Mouse (Mus musculus): Measurements from ENCODE around the gene Psmg4. TPM values are rescaled to one million over a fixed set of nuclear protein-coding genes. Genes with fewer than 3 reads are reported as not detected.

Gene Psmg4
- 10 to 100 TPM; 26.2 to 26.7 TPM for total RNA-seq (2021)

DNA sequence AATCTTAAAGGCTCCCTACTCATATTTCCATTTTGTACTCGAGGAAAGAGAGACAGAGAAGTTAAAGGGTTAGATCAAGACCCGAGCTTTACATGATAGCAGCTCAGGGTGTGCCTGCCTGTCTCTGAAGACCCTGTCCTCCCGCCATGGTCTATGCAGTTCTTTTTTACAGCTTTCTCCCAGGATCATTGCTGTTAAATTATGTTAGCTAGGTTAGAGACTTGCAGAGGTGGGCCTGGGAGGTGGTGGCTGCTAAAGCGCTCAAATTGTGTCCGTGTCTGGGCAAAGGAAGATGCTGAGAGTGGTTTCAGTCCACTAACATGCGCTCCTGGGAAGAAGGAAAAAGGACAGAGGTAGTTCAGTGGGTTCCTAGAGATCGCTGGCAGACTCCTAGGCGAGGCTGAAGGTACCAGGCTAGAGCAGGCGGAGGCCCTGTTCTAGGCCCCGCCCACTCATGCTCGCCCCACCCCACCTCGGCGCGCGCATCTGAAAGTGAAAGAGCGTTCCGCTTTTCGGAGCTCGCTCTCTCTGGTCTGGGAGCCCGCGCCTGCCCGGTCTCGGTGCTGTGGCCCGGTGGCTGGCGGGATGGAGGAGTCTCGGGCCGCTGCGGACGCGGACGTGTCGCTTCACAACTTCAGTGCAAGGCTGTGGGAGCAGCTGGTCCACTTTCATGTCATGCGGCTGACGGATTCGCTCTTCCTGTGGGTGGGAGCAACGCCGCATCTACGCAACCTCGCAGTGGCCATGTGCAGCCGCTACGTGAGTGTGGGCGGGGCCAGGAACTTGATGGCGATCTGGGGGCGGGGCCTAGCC lies at the start of gene Psmg4:
Gene Psmg4 (plus strand): TSS at position 474 of the 813 bp plus-strand sequence.
- peak; percentile 86 to 87 for DNase-seq (ENCODE audit: extremely low spot score in 1 of 2, low spot score in 1 of 2)

DNA sequence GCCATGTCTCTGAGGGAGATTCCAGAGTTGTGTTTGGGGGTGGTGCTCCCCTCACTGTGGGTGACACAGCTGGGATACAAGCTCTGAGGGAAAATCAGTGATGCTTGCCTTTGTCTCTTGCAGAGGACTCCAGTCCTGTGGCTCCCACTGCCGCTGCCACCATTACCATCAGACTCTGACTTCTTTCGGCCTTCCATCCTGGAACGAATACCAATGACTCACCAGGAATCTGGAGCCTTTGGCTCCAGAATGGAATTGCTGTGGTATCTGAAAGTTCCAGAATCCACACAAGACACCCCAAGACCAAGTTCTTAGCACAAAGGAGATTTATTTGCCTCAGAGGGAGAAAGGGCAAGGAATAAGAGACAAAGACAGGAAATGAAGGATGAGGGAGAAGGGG lies 49.7 kb upstream of the Psmg4 start:
- no peak for DNase-seq (ENCODE audit: extremely low spot score in 1 of 2, low spot score in 1 of 2)

DNA sequence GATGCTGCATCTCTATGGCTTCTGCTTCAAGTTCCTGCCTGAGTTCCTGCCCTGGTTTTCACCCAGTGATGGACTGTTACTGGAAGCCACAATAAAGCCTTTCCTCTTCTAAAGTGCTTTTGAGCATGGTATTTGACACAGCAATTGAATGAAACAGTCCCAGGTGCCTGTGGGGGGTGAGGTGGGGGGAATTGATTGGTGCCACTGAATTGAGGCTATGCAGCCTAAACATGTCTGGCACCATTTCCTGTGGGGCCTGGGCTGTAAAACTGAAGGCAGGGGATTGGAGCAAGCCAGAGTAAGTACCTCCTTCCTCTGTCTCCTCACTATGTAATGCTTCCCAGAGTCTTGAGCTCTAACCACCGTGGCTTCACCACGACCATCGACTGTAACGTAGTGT lies 48.1 kb upstream of the Psmg4 start:
- DNase-seq (ENCODE audit: extremely low spot score in 1 of 2, low spot score in 1 of 2) = no peak

DNA sequence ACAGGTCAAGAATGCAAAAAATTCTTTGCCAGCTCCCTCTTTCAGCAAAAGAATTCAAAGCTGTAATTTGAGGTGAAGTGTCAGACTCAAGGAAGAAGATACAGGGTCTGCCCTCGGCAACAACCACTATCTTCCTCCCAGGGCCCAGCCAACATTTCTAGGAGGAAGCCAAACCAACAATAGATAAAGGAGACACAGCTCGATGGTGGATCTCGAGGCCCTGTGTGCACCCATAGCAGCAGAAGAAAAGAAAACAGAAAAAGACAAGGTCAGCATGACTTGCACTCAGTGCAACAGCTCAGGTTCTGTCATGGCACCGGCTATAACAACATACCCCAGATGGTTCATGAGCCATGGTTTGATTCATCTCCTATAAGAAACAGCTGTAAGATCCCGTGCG lies 46.3 kb upstream of the Psmg4 start:
- no peak for DNase-seq (ENCODE audit: extremely low spot score in 1 of 2, low spot score in 1 of 2)

DNA sequence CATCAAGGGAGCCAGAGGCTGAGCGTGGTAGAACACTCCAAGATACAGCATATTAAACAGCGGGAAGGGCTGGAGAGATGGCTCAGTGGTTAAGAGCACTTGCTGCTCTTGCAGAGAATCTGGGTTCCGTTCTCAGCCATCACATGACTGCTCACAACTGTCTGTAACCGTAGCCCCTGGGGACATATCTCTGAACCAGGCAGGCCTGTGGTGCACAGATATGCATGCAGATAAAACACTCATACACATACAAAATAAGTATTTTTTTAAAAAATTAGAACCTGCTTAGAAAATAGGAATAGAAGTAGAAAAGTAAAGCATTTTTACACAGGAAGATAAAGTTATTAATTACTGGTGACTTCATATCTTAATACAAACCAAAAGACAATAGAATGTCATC lies 43.9 kb upstream of the Psmg4 start:
- DNase-seq (ENCODE audit: extremely low spot score in 1 of 2, low spot score in 1 of 2) = no peak

DNA sequence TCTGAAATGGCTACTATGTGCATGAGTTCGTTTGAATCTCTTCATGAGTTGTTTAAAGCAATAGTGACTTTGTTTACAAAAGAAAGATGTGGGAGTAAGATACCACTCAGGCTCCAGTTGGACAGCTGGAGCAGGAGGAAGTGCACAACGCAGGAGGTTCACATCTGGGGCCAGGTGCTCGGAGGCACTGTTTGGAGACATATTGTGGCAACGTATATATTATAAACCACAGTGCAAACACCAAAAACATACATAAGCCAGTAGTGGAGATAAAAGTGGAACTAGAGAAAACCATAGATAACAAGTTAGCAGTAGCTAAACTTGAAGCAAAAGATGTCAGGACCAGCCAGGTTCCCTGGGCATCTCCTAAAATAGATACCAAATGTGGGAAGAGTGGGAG lies 43.4 kb upstream of the Psmg4 start:
- no peak for DNase-seq (ENCODE audit: extremely low spot score in 1 of 2, low spot score in 1 of 2)

DNA sequence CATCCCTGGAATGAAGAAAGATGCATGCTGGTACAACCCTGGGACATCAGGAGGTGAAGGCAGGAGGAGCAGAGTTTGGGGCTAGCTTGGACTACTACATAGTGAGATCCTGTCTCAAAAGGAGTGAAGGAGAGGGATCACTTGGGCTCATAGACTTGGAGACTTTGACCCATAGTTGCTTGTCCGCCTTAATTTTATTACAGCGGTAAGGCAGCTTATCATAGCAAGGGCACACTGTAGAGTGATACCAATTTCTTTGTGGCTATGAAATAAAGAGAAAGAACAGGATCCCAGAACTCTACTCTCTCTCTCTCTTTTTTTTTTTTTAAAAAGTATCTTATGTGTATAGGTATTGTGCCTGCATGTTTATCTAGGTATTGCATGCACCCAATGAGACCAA lies 42.2 kb upstream of the Psmg4 start:
- no peak for DNase-seq (ENCODE audit: extremely low spot score in 1 of 2, low spot score in 1 of 2)

DNA sequence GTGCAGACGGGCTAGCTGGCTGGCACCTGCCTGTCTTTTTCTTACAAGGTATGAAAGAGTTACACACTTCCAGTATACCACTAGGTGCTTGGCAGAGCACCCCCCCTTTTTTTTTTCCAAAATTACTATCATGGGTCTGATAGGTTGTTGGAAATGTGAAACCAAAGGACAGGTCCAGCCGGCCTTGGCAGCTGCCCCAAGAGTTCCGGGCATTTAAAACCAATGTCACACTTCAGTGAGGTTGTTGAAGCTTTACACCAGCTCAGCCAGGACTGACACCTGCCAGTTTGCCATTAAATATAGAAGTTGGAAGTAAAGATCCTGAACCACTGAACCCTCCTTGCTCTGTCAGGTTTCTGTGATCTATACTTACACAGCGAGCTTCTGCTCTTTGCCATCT lies 37.1 kb upstream of the Psmg4 start:
- DNase-seq (ENCODE audit: extremely low spot score in 1 of 2, low spot score in 1 of 2) = no peak

DNA sequence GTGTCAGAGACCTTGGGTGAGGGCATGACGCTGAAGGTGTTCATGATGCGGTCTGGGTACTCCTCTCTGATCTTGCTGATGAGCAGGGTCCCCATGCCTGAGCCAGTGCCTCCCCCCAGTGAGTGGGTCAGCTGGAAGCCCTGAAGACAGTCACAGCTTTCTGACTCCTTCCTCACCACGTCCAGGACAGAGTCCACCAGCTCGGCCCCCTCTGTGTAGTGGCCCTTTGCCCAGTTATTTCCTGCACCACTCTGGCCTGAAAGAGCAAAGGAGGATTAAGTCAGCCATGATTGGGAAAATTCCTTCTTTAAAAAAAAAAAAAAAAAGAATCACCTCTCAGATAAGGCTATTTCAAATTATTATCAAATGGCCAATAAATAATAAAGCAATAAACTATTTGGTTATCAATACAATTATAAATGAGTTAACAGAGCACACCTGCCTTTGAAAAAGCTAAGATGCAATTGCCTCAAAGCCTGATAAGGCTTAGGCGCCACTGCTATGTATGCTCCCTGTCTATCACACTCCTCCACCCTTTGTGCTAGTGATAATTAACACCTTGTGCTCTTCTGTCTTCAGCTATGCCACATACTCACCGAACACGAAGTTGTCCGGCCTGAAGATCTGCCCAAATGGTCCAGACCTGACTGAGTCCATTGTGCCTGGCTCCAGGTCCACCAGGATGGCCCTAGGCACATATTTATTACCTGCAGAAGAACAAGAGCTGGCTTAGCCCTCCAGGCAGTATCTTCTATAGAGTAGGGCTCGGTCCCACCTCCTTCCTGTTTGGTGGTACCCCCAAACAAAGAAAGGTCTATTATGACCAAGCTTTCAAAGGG lies 34.3 kb upstream of the Psmg4 start:
- no peak for DNase-seq (ENCODE audit: extremely low spot score in 1 of 2, low spot score in 1 of 2)

DNA sequence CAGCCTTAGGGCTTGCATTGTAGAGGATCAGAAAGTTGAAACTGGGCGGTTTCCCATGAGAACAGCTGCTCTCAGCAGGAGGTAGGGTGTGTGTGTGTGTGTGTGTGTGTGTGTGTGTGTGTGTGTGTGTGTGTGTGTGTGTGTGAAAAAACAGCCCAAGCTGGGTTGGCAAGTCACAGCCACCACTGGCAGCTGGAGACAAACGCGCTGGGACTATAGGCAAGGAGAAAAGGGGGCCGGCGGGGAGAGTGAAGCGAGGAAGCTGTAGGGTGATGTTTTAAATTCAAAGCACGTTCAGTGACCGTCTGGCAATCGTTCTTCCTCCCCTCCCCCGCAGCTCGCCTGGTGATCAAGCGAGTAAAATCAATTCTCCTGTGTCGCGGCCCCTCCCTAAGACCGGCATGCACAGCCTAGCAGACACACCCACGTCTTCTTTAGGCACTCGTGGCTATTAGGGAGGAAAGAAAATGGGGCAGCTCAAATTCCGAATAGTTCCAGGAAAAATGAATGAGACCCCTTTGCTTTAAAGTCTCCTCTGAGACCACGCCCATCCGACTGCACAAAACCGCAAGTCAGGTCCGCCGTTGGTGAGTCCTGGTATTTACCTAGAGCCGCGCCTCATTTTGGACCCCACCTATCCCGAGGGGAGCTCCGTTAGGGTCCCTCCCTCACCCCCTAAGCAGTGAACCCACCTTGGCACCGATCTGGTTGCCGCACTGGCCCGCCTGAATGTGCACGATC lies 33.1 kb upstream of the Psmg4 start:
- peak; percentile 63 to 66 for DNase-seq (ENCODE audit: extremely low spot score in 1 of 2, low spot score in 1 of 2)

DNA sequence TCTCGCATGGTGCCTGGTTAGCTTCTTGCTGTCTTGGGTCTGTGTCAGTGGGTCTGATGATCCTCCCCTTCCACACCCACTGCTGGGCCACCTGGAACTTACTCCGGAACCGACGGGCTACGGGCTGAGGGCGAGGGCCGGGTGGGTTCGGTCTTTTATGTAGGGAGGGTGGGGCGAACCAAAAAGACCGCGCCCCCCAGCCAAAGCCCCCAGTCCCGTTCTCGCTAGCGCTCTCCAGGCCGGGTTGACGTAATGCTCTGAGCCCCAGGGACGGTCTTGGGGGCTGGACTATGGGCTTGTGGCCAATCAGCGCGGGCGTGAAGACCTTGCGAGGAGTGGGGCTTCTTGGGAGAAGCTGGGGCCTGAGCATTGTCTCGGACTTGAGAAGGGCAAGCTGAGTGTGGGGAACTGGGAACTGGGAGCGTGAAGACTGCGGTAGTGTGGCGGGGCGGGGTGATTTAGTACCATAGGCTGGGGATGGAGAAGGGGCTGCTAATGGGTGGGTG lies 32.5 kb upstream of the Psmg4 start, which contains the start of gene Tubb2b:
Gene Tubb2b (minus strand): TSS at position 241 of the 506 bp plus-strand sequence.
- DNase-seq (ENCODE audit: extremely low spot score in 1 of 2, low spot score in 1 of 2) = peak; percentile 58 to 61

DNA sequence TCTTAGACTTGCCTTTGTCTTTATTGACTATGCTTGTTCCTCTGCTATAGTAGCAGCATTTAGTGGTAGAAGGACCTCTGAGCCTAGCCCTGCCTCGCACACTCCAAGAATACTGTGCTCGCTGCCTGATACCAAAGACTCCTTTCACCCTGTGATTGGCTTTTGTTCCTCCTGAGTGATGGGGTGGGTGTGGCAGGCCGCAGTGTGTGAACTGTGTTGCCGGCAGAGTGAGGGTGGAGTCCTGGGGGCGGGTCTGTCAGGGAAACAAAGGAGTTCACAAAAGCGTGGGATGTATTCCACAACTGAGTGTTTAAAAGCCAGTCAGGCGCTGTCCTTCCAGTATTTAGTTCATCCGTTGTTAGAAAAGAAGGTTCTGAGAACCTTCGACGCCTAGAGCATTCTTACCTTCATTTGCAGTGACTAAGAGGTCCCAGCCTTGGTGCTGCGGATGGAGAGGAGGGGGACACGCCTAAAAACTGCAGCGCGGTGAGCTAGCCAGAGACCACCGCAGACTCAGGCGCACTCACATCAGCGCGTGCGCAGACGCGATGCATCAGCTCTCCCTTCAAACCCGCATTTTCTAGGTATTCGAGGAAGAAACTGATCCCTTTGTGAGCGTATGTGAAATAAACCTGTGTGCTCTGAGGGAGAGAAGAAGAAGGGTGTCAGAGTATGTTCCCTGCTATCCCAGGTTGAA lies 31.6 kb upstream of the Psmg4 start:
- DNase-seq (ENCODE audit: extremely low spot score in 1 of 2, low spot score in 1 of 2) = peak in 1 of 2 experiments; percentile 47

DNA sequence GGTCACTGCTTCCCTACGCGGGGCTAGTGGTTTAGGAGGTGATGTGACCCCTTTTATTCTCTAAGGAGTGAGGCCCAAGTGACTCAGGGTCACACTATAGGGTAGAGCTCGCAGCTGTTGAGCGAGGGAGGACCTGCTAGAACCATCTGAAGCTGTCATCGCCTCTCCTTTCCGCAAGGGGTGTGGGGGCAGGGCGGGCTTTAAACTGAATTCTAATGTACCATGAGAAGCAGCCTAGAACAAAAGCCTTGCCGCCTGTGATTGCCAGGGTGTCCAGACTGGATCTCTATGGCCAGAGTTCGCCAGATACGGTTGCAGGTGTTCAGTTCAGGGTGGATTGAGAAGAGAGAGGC lies 31.1 kb upstream of the Psmg4 start:
- DNase-seq (ENCODE audit: extremely low spot score in 1 of 2, low spot score in 1 of 2) = peak in 1 of 2 experiments; percentile 59

DNA sequence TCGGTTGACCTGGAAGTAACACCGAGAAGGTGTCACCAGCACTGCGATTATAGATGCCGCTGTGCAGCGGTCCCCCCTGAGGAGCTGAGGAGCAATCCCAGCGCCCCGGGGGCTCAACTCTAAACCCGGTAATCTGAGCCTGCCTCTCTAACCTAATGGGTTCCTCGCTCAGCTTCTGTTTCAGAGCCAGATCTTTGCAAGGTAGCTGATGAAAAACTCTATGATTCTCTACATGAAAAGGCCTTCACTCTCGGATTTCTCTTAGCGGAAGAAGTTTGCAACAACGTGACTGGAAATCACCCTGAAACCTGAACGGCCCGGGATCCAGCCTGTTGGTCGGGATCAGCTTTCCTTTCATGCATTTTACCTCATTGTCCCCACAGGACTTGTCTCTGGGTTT lies 30.5 kb upstream of the Psmg4 start:
- no peak for DNase-seq (ENCODE audit: extremely low spot score in 1 of 2, low spot score in 1 of 2)

DNA sequence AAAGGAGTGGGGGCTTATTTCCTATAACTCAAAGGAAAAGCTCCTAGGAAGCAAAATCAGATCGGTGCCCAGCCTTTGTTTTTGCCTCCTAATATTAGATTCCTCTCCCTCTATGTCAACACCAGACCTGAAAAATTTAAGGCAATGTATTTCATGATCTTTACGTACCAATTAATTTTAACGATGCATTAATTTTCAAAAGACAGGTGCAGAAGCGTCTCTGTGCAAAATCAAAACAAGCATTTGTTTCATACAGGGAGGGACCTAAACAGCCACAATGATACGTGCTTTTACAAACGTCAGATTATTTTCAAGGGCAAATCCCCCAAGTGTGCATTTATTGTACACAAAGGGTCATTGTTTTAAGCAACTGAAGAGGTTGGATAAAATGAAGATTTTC lies 29.9 kb upstream of the Psmg4 start:
- no peak for DNase-seq (ENCODE audit: extremely low spot score in 1 of 2, low spot score in 1 of 2)

DNA sequence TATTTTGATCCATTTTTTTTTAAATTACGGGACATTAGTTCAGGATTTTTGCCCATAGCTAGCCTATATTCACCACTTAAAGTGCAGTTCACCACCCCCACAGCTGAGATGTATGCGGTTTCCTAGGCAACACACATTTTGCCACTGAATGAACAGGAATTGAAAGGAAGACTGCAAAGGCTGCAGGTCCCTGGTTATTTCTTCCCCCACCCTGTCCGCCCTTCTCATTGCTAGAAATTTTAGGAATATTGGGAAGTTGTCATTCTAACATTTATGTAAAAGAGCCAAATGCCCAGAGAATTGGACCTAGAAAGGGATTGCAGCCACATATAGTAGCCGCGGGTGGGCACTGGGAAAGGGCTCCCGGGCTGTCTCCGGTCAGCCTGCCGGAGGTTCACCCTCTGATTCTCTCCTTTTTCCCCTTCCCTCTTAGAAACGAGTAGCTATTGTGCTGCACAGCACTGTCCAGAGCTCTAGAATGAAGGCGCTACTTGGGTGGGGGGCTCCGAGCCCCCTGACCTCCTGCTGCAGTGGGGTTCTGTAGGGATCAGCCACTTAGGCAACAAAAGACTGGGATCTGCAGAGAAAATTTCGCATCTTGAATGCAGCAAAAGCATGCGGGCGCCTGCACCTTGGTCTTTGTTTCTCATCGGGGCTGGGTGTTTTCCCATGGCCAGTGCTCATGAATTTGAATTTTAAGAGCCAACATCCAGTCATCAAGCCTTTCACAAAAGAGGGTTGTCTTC lies 29.3 kb upstream of the Psmg4 start:
- DNase-seq (ENCODE audit: extremely low spot score in 1 of 2, low spot score in 1 of 2) = no peak

DNA sequence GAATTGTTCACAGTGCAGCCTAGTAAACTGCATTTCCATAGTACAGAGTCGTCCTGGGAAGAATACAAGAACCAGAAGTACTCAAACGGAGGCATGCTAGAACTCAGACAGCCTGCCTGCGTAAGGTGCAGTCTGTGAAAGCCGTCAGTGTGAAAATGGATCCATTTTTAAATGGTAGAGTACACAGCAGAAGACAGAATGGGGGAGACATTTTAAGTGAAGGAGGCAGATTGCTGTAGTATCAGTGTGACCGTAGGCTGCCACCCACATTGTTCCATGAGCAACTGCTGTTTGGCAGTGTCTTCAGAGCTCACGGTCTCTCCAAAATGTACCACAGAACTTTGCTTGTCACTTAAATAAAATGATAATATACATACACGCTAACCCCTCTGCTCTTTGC lies 28.5 kb upstream of the Psmg4 start:
- DNase-seq (ENCODE audit: extremely low spot score in 1 of 2, low spot score in 1 of 2) = no peak

DNA sequence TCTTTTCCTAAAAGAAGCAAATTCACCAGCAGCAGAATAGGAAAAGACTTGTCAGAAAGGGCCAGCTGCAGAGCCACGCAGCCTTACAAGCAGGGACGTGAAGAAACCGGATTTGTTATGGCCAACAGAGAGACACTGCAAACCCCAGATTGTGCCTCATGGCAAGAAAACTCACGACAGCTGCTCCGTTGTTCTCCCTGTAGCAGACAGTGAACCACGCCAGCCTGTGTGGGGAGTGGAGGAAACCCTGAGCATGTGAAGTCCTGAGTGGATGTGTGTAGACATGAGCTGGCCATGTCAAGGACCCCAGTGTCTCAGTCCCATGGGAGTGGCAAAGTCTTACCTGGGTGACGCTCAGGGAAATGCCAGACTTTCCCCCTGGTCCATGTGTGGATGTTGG lies 26.2 kb upstream of the Psmg4 start:
- DNase-seq (ENCODE audit: extremely low spot score in 1 of 2, low spot score in 1 of 2) = peak in 1 of 2 experiments; percentile 57

DNA sequence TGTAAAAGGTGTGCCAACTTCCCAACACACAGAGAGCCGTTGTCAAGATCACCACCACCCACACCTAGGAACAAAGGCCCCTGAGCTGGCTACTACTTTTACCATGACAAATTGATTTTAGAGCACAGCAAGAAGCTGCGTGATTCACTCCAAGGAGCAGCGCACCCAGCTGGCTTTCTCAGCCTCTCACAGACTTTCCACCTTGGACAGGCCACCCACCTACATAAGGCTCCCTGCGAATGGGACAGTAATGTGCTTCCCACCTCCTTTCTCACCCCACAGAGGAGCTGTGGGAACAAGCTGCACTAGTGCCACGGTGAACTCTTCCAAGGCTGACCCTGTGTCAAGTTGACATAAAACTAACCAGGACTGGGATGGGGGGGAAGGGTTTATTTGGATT lies 19.4 kb upstream of the Psmg4 start:
- DNase-seq (ENCODE audit: extremely low spot score in 1 of 2, low spot score in 1 of 2) = peak in 1 of 2 experiments; percentile 1

Measured in layer of hippocampus, postnatal 25 days (tissue).